Mouse (Mus musculus) myocyte (in vitro differentiated cells): Measurements from ENCODE around the gene Pimreg. TPM values are rescaled to one million over a fixed set of nuclear protein-coding genes. Genes with fewer than 3 reads are reported as not detected.

Experiments used
- H3K27me3 ChIP-seq: one replicate; pipeline ENCODE4 v1.6.1; 2011; ENCODE audit not compliant: control insufficient read depth, insufficient read depth, insufficient read length
- H3K36me3 ChIP-seq: one replicate; pipeline ENCODE4 v1.6.1; 2011; ENCODE audit not compliant: control insufficient read depth, insufficient read depth
- H3K4me2 ChIP-seq: one replicate; pipeline ENCODE4 v1.6.1; 2011; ENCODE audit warnings: low read depth, control low read depth
- H3K4me3 ChIP-seq: one replicate; pipeline ENCODE4 v1.5.1; 2011; ENCODE audit warnings: mild to moderate bottlenecking, control low read depth, moderate library complexity
- H3K79me2 ChIP-seq: one replicate; pipeline ENCODE4 v1.6.1; 2011; ENCODE audit not compliant: control insufficient read depth, insufficient read depth
- H3ac ChIP-seq: one replicate; pipeline ENCODE4 v1.6.1; 2011; ENCODE audit not compliant: control insufficient read depth, insufficient read length
- CEBPB ChIP-seq: IDR thresholded peaks from 2 replicates; pipeline ENCODE4 v1.6.1; 2011; ENCODE audit warnings: mild to moderate bottlenecking, moderate library complexity; ENCODE audit not compliant: poor library complexity, insufficient read depth, severe bottlenecking
- E2F4 ChIP-seq: IDR thresholded peaks from one replicate; pipeline ENCODE4 v1.6.1; 2011; ENCODE audit warnings: mild to moderate bottlenecking, control low read depth, moderate library complexity; ENCODE audit not compliant: insufficient read depth
- MAX ChIP-seq: IDR thresholded peaks from one replicate; pipeline ENCODE4 v1.6.1; 2011; ENCODE audit warnings: low read depth, mild to moderate bottlenecking, control low read depth
- MYOD1 ChIP-seq, 3 experiments: IDR thresholded peaks; one replicate each; pipeline ENCODE4 v1.6.1; 2011; ENCODE audit warnings: control low read depth in 2 of 3, low read depth in 2 of 3, mild to moderate bottlenecking in 2 of 3, moderate library complexity in 1 of 3; ENCODE audit not compliant: insufficient read length in 2 of 3, control insufficient read depth in 1 of 3
- MYOG ChIP-seq, 3 experiments: IDR thresholded peaks; one replicate each; pipeline ENCODE4 v1.6.1; 2011; ENCODE audit warnings: control low read depth in 2 of 3, low read depth in 2 of 3, mild to moderate bottlenecking in 2 of 3; ENCODE audit not compliant: insufficient read length in 2 of 3, control insufficient read depth in 1 of 3, insufficient read depth in 1 of 3
- POLR2A ChIP-seq: IDR thresholded peaks from one replicate; pipeline ENCODE4 v1.6.1; 2011; ENCODE audit warnings: low read depth, mild to moderate bottlenecking, control low read depth, moderate library complexity; ENCODE audit not compliant: insufficient read length
- POLR2AphosphoS2 ChIP-seq: IDR thresholded peaks from one replicate; pipeline ENCODE4 v1.6.1; 2011; ENCODE audit warnings: low read depth, control low read depth; ENCODE audit not compliant: insufficient read length
- REST ChIP-seq: IDR thresholded peaks from one replicate; pipeline ENCODE4 v1.6.1; 2011; ENCODE audit warnings: mild to moderate bottlenecking, control low read depth, moderate library complexity; ENCODE audit not compliant: insufficient read depth, insufficient read length
- SRF ChIP-seq: IDR thresholded peaks from one replicate; pipeline ENCODE4 v1.6.1; 2011; ENCODE audit warnings: low read depth; ENCODE audit not compliant: control insufficient read depth, insufficient read length
- TCF12 ChIP-seq: IDR thresholded peaks from one replicate; pipeline ENCODE4 v1.6.1; 2011; ENCODE audit warnings: mild to moderate bottlenecking, control low read depth; ENCODE audit not compliant: poor library complexity, insufficient read depth, severe bottlenecking
- TCF3 ChIP-seq: IDR thresholded peaks from one replicate; pipeline ENCODE4 v1.6.1; 2011; ENCODE audit warnings: low read depth, control low read depth; ENCODE audit not compliant: insufficient read length
- USF1 ChIP-seq: IDR thresholded peaks from one replicate; pipeline ENCODE4 v1.6.1; 2011; ENCODE audit warnings: low read depth, mild to moderate bottlenecking, control low read depth, moderate library complexity
- polyA plus RNA-seq: library from polyadenylated mRNA; unstranded; fragments of >200 nt; fragmentation: generic; extraction: Trizol; gene quantifications from one replicate; pipeline ENCODE4 v1.2.1, GENCODE M21; 2012; ENCODE audit warnings: missing spikeins

Gene Pimreg
- polyA plus RNA-seq, 1 experiment, result 77.9 TPM

- peaks cover 37% of the 10 kb centered on the region for H3K27me3 ChIP-seq
- no peak overlapping the region for H3ac ChIP-seq
- TF ChIP-seq CEBPB, result no peak
- TF ChIP-seq USF1, result no peak
- TF ChIP-seq POLR2A, result no peak
- TF ChIP-seq POLR2AphosphoS2, result no peak
- TF ChIP-seq MYOD1 (IDR thresholded peaks at IDR 0.05; ENCODE audit: control insufficient read depth in 1 of 3, insufficient read length in 2 of 3, low read depth in 2 of 3), result peak; percentile 13 to 73 (median 26)
- no peak for TF ChIP-seq MYOG (IDR thresholded peaks at IDR 0.05; ENCODE audit: control insufficient read depth in 1 of 3, insufficient read depth in 1 of 3, insufficient read length in 2 of 3, low read depth in 2 of 3)
- H3K79me2 ChIP-seq, result no peaks in the 10 kb centered on the region
- no peaks in the 10 kb centered on the region for H3K36me3 ChIP-seq
- H3K4me3 ChIP-seq, result no peak overlapping the region
- no peak overlapping the region for H3K4me2 ChIP-seq
These were observed 29.9 kb upstream of the Pimreg start for GRCm38 (mm10) chr11:72011955-72012354.

DNA sequence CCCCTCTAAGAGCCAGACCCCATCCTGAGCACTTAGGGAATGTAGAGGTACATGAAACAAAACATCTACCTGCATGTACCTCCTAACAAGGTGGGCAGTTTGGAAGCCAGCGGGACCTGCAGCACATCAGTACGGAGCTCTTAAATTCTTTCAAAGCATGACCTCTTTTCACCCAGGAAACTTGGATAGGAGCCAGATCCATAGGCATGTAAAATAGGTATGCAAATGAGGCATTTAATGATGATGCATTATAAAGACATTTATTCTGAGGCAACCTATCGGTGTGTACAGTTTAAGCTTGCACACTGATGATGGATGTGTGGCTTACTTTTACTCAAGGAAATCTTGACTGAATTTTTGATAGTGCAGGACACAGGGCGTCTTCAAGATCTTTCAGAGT lies 27.2 kb upstream of the Pimreg start:
- Histone ChIP-seq H3K4me3 (no peak overlapping the region), H3K27me3 (peaks cover 38% of the 10 kb centered on the region), H3K36me3 (no peaks in the 10 kb centered on the region), H3ac (no peak overlapping the region), H3K79me2 (no peaks in the 10 kb centered on the region), H3K4me2 (no peak overlapping the region)
- no peak for TF ChIP-seq MYOG (IDR thresholded peaks at IDR 0.05; ENCODE audit: control insufficient read depth in 1 of 3, insufficient read depth in 1 of 3, insufficient read length in 2 of 3, low read depth in 2 of 3)
- TF ChIP-seq CEBPB, result no peak
- TF ChIP-seq REST, result no peak
- TF ChIP-seq MYOD1 (IDR thresholded peaks at IDR 0.05; ENCODE audit: control insufficient read depth in 1 of 3, insufficient read length in 2 of 3, low read depth in 2 of 3), result no peak
- TF ChIP-seq TCF3, result no peak
- no peak for TF ChIP-seq MAX

GRCm38 (mm10) chr11:72016518-72017252 lies 25.1 kb upstream of the Pimreg start:
- peaks cover 30% of the 10 kb centered on the region for H3K27me3 ChIP-seq
- H3ac ChIP-seq, result no peak overlapping the region
- no peaks in the 10 kb centered on the region for H3K36me3 ChIP-seq
- no peaks in the 10 kb centered on the region for H3K79me2 ChIP-seq
- no peak overlapping the region for H3K4me2 ChIP-seq
- TF ChIP-seq E2F4 (no peak), MYOD1 (IDR thresholded peaks at IDR 0.05; ENCODE audit: control insufficient read depth in 1 of 3, insufficient read length in 2 of 3, low read depth in 2 of 3) (no peak), USF1 (no peak), CEBPB (no peak)
- no peak overlapping the region for H3K4me3 ChIP-seq

GRCm38 (mm10) chr11:72017253-72017601 lies 24.6 kb upstream of the Pimreg start:
- Histone ChIP-seq H3ac (no peak overlapping the region), H3K27me3 (peaks cover 27% of the 10 kb centered on the region), H3K4me2 (no peak overlapping the region), H3K4me3 (no peak overlapping the region), H3K36me3 (no peaks in the 10 kb centered on the region), H3K79me2 (no peaks in the 10 kb centered on the region)
- no peak for TF ChIP-seq POLR2A
- no peak for TF ChIP-seq USF1
- TF ChIP-seq MAX, result no peak
- TF ChIP-seq E2F4, result no peak
- TF ChIP-seq REST, result no peak
- TF ChIP-seq TCF3, result no peak

DNA sequence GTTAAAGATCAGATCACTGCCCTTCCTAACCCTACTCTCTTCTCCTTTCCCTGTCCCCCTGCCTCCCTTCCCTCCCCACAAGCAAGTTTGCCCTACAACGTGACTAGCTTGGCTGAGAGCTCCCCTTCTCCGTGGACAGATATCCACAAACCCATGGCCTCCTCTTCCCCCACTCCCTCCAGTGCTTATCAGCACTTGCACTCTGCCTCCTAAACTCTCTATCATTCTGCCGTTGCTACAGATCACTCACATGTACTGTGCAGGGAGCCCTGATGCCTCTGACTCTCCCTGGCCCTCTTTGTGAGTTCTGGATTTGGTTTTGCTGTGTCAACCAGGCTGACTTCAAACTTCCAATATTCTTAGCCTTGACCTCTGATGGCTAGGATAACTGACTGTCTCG lies 20.8 kb upstream of the Pimreg start:
- TF ChIP-seq MYOD1 (IDR thresholded peaks at IDR 0.05; ENCODE audit: control insufficient read depth in 1 of 3, insufficient read length in 2 of 3, low read depth in 2 of 3) (no peak), MAX (no peak), REST (no peak), MYOG (IDR thresholded peaks at IDR 0.05; ENCODE audit: control insufficient read depth in 1 of 3, insufficient read depth in 1 of 3, insufficient read length in 2 of 3, low read depth in 2 of 3) (no peak), USF1 (no peak), POLR2A (no peak), POLR2AphosphoS2 (no peak), TCF12 (no peak), TCF3 (no peak), E2F4 (no peak), SRF (no peak), CEBPB (no peak)
- no peaks in the 10 kb centered on the region for H3K79me2 ChIP-seq
- no peak overlapping the region for H3ac ChIP-seq
- H3K27me3 ChIP-seq, result peaks cover 23% of the 10 kb centered on the region
- no peak overlapping the region for H3K4me3 ChIP-seq
- H3K36me3 ChIP-seq, result no peaks in the 10 kb centered on the region
- H3K4me2 ChIP-seq, result no peak overlapping the region
